Mouse (Mus musculus) forebrain, embryonic 10.5 days (tissue): ENCODE data around the gene Enpp5. TPM values are rescaled to one million over a fixed set of nuclear protein-coding genes. Genes with fewer than 3 reads are reported as not detected.

Source experiments
- DNase-seq: peaks from one replicate; pipeline ENCODE4 v3.0.0-alpha.2; 2017; ENCODE audit warnings: low spot score; ENCODE audit errors: extremely low spot score
- H3K27ac ChIP-seq: fragments of 300-500 bp; sonication (generic); 2 replicates; pipeline ENCODE4 v1.5.1; 2016; ENCODE audit warnings: mild to moderate bottlenecking
- H3K27me3 ChIP-seq: fragments of 300-500 bp; sonication (generic); 2 replicates; pipeline ENCODE4 v1.6.1; 2016; ENCODE audit warnings: mild to moderate bottlenecking; ENCODE audit not compliant: poor library complexity, severe bottlenecking
- H3K36me3 ChIP-seq: fragments of 300-500 bp; sonication (generic); replicated peaks from 2 replicates; pipeline ENCODE4 v1.6.1; 2016; ENCODE audit warnings: mild to moderate bottlenecking, moderate library complexity
- H3K4me1 ChIP-seq: fragments of 300-500 bp; sonication (generic); 2 replicates; pipeline ENCODE4 v1.6.1; 2016
- H3K4me3 ChIP-seq: fragments of 300-500 bp; sonication (generic); 2 replicates; pipeline ENCODE4 v1.5.1; 2016; ENCODE audit warnings: mild to moderate bottlenecking, moderate library complexity
- H3K9me3 ChIP-seq: fragments of 300-500 bp; sonication (generic); 2 replicates; pipeline ENCODE4 v1.6.1; 2016; ENCODE audit warnings: mild to moderate bottlenecking, moderate library complexity
- WGBS: fragments of 180-500 bp; shearing (Covaris S2); methylation state at CpG from one replicate; pipeline ENCODE4 v1.1.7; 2016; 5-methylcytosine and 5-hydroxymethylcytosine counted together
- polyA plus RNA-seq: library from polyadenylated mRNA; unstranded; fragments of >200 nt; fragmentation: Nextera tagmentation; extraction: Ambion mirVana; gene quantifications from 2 replicates; pipeline ENCODE4 v1.2.1, GENCODE M21; 2016

The Enpp5 gene
- polyA plus RNA-seq: 6.9 and 7.0 TPM in 2 replicates

- Histone ChIP-seq H3K36me3 (0 out of 2 replicates have a peak, but pooled peaks cover 8% of the 10 kb centered on the region), H3K4me1 (peaks cover 13% of the 10 kb centered on the region), H3K9me3 (no peaks in the 10 kb centered on the region), H3K27ac (peak within 1 kb of the TSS; percentile 78), H3K27me3 (peaks cover 15% of the 10 kb centered on the region), H3K4me3 (peak within 1 kb of the TSS; percentile 63)
- peak; percentile 76 for DNase-seq
- WGBS: under 1% methylated on average over 31 of the region's 31 CpGs
These were observed at the start of gene Enpp5 for GRCm38 (mm10) chr17:44078631-44079350. Enpp5 (plus strand) TSS chr17:44078813.

- Histone ChIP-seq H3K9me3 (no peaks in the 10 kb centered on the region), H3K36me3 (no peaks in the 10 kb centered on the region), H3K4me1 (peaks cover 25% of the 10 kb centered on the region), H3K27ac (no peak overlapping the region), H3K27me3 (no peaks in the 10 kb centered on the region), H3K4me3 (no peak overlapping the region)
- DNase-seq: no peak
- 85% methylated on average over 5 of the region's 5 CpGs for WGBS
These were observed 49.0 kb upstream of the Enpp5 start for GRCm38 (mm10) chr17:44029616-44030015.

- Histone ChIP-seq H3K9me3 (no peaks in the 10 kb centered on the region), H3K4me3 (no peak overlapping the region), H3K27ac (no peak overlapping the region), H3K4me1 (peaks cover 20% of the 10 kb centered on the region), H3K27me3 (no peaks in the 10 kb centered on the region), H3K36me3 (no peaks in the 10 kb centered on the region)
- 39% methylated on average over 3 of the region's 3 CpGs for WGBS
- no peak for DNase-seq
These were observed 47.6 kb upstream of the Enpp5 start for GRCm38 (mm10) chr17:44030776-44031587.

- no peaks in the 10 kb centered on the region for H3K9me3 ChIP-seq
- H3K36me3 ChIP-seq: no peaks in the 10 kb centered on the region
- WGBS: 90% methylated on average over 1 of the region's 1 CpGs
- H3K4me3 ChIP-seq: no peak overlapping the region
- H3K4me1 ChIP-seq: peaks cover 11% of the 10 kb centered on the region
- H3K27ac ChIP-seq: no peak overlapping the region
- H3K27me3 ChIP-seq: no peaks in the 10 kb centered on the region
- no peak for DNase-seq
These were observed 43.6 kb upstream of the Enpp5 start for GRCm38 (mm10) chr17:44035005-44035404.

- DNase-seq: no peak
- Histone ChIP-seq H3K27me3 (no peaks in the 10 kb centered on the region), H3K4me3 (no peak overlapping the region), H3K27ac (no peak overlapping the region), H3K36me3 (no peaks in the 10 kb centered on the region), H3K9me3 (no peaks in the 10 kb centered on the region), H3K4me1 (no peaks in the 10 kb centered on the region)
- WGBS: 68% methylated on average over 9 of the region's 9 CpGs
These were observed 40.0 kb upstream of the Enpp5 start for GRCm38 (mm10) chr17:44038656-44039055.

- WGBS: 99% methylated on average over 2 of the region's 2 CpGs
- no peak for DNase-seq
- Histone ChIP-seq H3K4me1 (no peaks in the 10 kb centered on the region), H3K27ac (no peak overlapping the region), H3K4me3 (no peak overlapping the region), H3K27me3 (no peaks in the 10 kb centered on the region), H3K36me3 (no peaks in the 10 kb centered on the region), H3K9me3 (no peaks in the 10 kb centered on the region)
These were observed 38.2 kb upstream of the Enpp5 start for GRCm38 (mm10) chr17:44040449-44040848.

GRCm38 (mm10) chr17:44042301-44042700 lies 36.3 kb upstream of the Enpp5 start:
- H3K36me3 ChIP-seq: no peaks in the 10 kb centered on the region
- 86% methylated on average over 2 of the region's 2 CpGs for WGBS
- H3K4me3 ChIP-seq: no peak overlapping the region
- H3K4me1 ChIP-seq: no peaks in the 10 kb centered on the region
- no peaks in the 10 kb centered on the region for H3K9me3 ChIP-seq
- no peaks in the 10 kb centered on the region for H3K27me3 ChIP-seq
- DNase-seq: no peak
- H3K27ac ChIP-seq: no peak overlapping the region

- Histone ChIP-seq H3K27me3 (no peaks in the 10 kb centered on the region), H3K4me1 (no peaks in the 10 kb centered on the region), H3K36me3 (no peaks in the 10 kb centered on the region), H3K9me3 (no peaks in the 10 kb centered on the region), H3K27ac (no peak overlapping the region), H3K4me3 (no peak overlapping the region)
- DNase-seq: no peak
- 93% methylated on average over 8 of the region's 8 CpGs for WGBS
These were observed 35.8 kb upstream of the Enpp5 start for GRCm38 (mm10) chr17:44042861-44043260.

- no peaks in the 10 kb centered on the region for H3K9me3 ChIP-seq
- 82% methylated on average over 4 of the region's 4 CpGs for WGBS
- H3K4me1 ChIP-seq: no peaks in the 10 kb centered on the region
- no peak for DNase-seq
- H3K36me3 ChIP-seq: no peaks in the 10 kb centered on the region
- no peaks in the 10 kb centered on the region for H3K27me3 ChIP-seq
- H3K27ac ChIP-seq: no peak overlapping the region
- no peak overlapping the region for H3K4me3 ChIP-seq
These were observed 25.2 kb upstream of the Enpp5 start for GRCm38 (mm10) chr17:44053427-44053826.

GRCm38 (mm10) chr17:44057123-44057522 lies 21.5 kb upstream of the Enpp5 start:
- Histone ChIP-seq H3K36me3 (no peaks in the 10 kb centered on the region), H3K9me3 (no peaks in the 10 kb centered on the region), H3K27me3 (no peaks in the 10 kb centered on the region), H3K4me3 (no peak overlapping the region), H3K27ac (no peak overlapping the region), H3K4me1 (no peaks in the 10 kb centered on the region)
- no peak for DNase-seq
- 91% methylated on average over 1 of the region's 1 CpGs for WGBS

- H3K36me3 ChIP-seq: no peaks in the 10 kb centered on the region
- H3K27ac ChIP-seq: no peak overlapping the region
- no peaks in the 10 kb centered on the region for H3K4me1 ChIP-seq
- H3K27me3 ChIP-seq: no peaks in the 10 kb centered on the region
- no peaks in the 10 kb centered on the region for H3K9me3 ChIP-seq
- no peak overlapping the region for H3K4me3 ChIP-seq
- no peak for DNase-seq
These were observed 20.5 kb upstream of the Enpp5 start for GRCm38 (mm10) chr17:44058145-44058544.

GRCm38 (mm10) chr17:44060781-44061180 lies 17.8 kb upstream of the Enpp5 start:
- DNase-seq: no peak
- Histone ChIP-seq H3K27ac (no peak overlapping the region), H3K9me3 (no peaks in the 10 kb centered on the region), H3K36me3 (no peaks in the 10 kb centered on the region), H3K27me3 (no peaks in the 10 kb centered on the region), H3K4me1 (no peaks in the 10 kb centered on the region), H3K4me3 (no peak overlapping the region)
- WGBS: 91% methylated on average over 1 of the region's 1 CpGs

- no peaks in the 10 kb centered on the region for H3K4me1 ChIP-seq
- no peaks in the 10 kb centered on the region for H3K36me3 ChIP-seq
- no peak for DNase-seq
- H3K9me3 ChIP-seq: no peaks in the 10 kb centered on the region
- no peak overlapping the region for H3K27ac ChIP-seq
- H3K4me3 ChIP-seq: no peak overlapping the region
- H3K27me3 ChIP-seq: no peaks in the 10 kb centered on the region
- WGBS: 79% methylated on average over 5 of the region's 5 CpGs
These were observed 17.2 kb upstream of the Enpp5 start for GRCm38 (mm10) chr17:44061289-44061890.
